Mouse (Mus musculus) ovary, adult 18-20 months (tissue): ENCODE data around the gene Ces1a.

Experiments used
- DNase-seq: peaks from one replicate; pipeline ENCODE4 v3.0.0; 2022; ENCODE audit warnings: low spot score, mixed read lengths

Ces1a gene

GRCm38 (mm10) chr8:93048092-93048491 is at the start of gene Ces1a:
Ces1a (minus strand) TSS chr8:93048192.
- no peak for DNase-seq

GRCm38 (mm10) chr8:93095376-93095775 is 47.4 kb upstream of the Ces1a start:
- DNase-seq: no peak

GRCm38 (mm10) chr8:93091324-93091723 is 43.3 kb upstream of the Ces1a start:
- no peak for DNase-seq

GRCm38 (mm10) chr8:93088686-93089122 is 40.7 kb upstream of the Ces1a start:
- DNase-seq: no peak

- no peak for DNase-seq
Measured at GRCm38 (mm10) chr8:93088193-93088592, 40.2 kb upstream of the Ces1a start.

GRCm38 (mm10) chr8:93079887-93080286 is 31.9 kb upstream of the Ces1a start, which contains the start of gene Ces1b:
Ces1b (minus strand) TSS chr8:93080017.
- DNase-seq: no peak

- no peak for DNase-seq
Measured at GRCm38 (mm10) chr8:93075251-93075650, 27.3 kb upstream of the Ces1a start.

GRCm38 (mm10) chr8:93063416-93064117 is 15.6 kb upstream of the Ces1a start:
- DNase-seq: no peak

- no peak for DNase-seq
Measured at GRCm38 (mm10) chr8:93059185-93059584, 11.2 kb upstream of the Ces1a start.

GRCm38 (mm10) chr8:93055238-93055637 is 7.2 kb upstream of the Ces1a start:
- no peak for DNase-seq

- no peak for DNase-seq
Measured at GRCm38 (mm10) chr8:93048510-93049416, 771 bp upstream of the Ces1a start.

GRCm38 (mm10) chr8:93043083-93043482 is 4.9 kb downstream of the Ces1a start:
- no peak for DNase-seq

GRCm38 (mm10) chr8:93040776-93041567 is 7.0 kb downstream of the Ces1a start:
- DNase-seq: no peak

GRCm38 (mm10) chr8:93040256-93040655 is 7.7 kb downstream of the Ces1a start:
- no peak for DNase-seq

GRCm38 (mm10) chr8:93038831-93039230 is 9.2 kb downstream of the Ces1a start:
- no peak for DNase-seq

GRCm38 (mm10) chr8:93030664-93031063 is 17.3 kb downstream of the Ces1a start:
- DNase-seq: no peak

- DNase-seq: no peak
Measured at GRCm38 (mm10) chr8:93021738-93022137, 26.3 kb downstream of the Ces1a start.

GRCm38 (mm10) chr8:93014300-93014699 is 33.7 kb downstream of the Ces1a start:
- no peak for DNase-seq

GRCm38 (mm10) chr8:93012226-93012625 is 35.8 kb downstream of the Ces1a start:
- no peak for DNase-seq

GRCm38 (mm10) chr8:93011439-93011838 is 36.6 kb downstream of the Ces1a start:
- peak; percentile 32 for DNase-seq

- DNase-seq: no peak
Measured at GRCm38 (mm10) chr8:93010286-93010685, 37.7 kb downstream of the Ces1a start.

- no peak for DNase-seq
Measured at GRCm38 (mm10) chr8:92998600-92998999, 49.4 kb downstream of the Ces1a start.
